Mouse (Mus musculus): ENCODE data around the gene Gm4450.
"Not testable (repeated sequence)": the region's sequence is repeated elsewhere in the genome, so short reads cannot be mapped to it uniquely, and the experiment has no call there.

Gene Gm4450

GRCm38 (mm10) chr3:98457026-98457425 lies at the start of gene Gm4450:
Gene Gm4450 (minus strand): TSS chr3:98457126.
- not testable (repeated sequence) for DNase-seq

DNA sequence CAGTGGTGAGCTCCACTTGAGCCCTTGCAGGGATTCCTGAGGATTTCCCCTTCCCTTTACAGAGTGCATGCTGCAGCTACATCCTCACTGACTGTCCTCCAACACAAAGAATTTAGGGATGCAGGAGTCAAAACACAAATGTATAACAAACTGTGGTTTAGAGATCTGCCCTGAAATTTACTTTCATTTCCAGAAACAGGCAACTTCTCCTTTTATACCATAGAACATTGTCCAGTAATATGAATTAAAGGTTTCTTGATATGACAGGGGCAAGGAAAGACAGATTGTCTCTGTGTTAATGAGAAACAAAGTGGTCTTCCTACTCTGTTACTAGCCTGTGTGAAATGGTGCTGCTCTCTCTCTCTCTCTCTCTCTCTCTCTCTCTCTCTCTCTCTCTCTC lies 40.5 kb upstream of the Gm4450 start:
- DNase-seq = not testable (repeated sequence)

DNA sequence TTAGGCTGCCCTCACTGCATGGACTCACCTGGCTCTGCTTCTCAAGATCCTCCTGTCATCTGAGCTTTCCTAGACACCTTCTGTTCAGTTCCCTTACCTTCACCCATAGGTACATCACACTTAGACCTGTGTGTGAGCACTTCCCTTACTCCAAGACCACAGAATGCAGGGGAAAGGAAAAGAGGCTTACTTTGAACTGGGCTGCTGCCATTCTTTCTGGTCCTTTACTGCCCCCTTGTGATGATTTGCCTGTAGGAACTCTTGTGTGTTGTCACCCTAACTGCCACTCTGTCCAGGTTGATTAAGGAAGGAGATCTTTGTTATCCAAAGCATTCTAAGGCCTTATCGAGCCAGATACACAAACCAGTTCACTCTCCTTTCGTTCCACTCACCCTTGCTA lies 39.8 kb upstream of the Gm4450 start:
- not testable (repeated sequence) for DNase-seq

GRCm38 (mm10) chr3:98495055-98495454 lies 38.1 kb upstream of the Gm4450 start:
- not testable (repeated sequence) for DNase-seq

DNA sequence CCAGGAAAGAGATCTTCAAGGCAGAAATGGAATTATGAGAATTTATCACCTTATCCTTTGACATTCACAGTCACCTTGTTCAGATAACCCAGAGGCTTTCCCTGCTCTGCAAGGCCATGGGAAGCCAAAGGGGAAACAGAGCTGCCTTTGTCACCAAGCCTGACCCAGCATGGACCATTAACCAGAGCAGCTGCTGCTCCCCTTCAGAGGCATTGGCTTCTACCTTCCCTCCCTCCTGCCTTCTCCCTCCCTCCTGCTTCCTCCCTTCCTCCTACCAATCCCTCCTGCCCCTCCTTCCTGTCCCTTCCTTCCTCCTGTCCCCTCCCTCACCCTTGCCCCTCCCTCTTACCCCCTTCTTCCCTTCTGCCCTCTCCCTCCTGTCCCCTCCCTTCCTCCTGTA lies 37.3 kb upstream of the Gm4450 start:
- DNase-seq = not testable (repeated sequence)

DNA sequence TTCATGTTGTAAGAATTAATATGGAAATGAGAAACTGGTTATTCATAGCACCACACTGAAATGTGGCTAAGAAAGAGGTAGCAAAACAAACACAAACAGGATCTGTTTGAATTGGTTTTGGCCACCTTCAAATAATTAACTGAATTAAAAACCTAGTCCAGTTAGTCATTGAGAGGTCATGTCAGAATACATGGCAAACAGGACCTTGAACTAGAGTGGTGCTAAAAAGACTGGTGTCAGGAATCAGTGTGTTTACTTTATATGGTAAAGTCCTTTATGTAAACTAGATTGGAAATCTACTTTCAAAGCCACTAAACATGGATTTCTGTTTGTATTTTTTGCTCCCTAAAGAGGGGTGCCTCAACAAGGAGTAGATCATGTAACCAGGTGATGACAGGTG lies 14.6 kb upstream of the Gm4450 start:
- not testable (repeated sequence) for DNase-seq

DNA sequence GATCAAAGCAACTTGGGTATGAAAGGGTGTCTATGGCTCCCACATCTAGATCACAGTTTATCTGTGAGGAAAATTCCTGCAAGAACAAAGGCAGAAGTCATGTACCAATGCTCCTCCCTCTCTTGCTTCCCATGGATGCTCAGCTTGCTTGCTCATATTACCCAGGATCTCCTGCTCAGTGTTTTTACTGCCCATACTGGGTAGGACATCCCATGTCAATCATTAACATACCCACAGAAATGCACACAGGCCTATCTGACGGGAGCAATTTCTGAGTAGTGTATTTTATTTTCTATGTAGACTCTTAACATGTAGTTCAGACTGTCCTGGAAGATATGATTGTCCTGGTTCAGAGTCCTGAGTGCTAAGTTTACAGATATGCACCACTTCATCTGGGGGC lies 14.1 kb upstream of the Gm4450 start:
- not testable (repeated sequence) for DNase-seq

DNA sequence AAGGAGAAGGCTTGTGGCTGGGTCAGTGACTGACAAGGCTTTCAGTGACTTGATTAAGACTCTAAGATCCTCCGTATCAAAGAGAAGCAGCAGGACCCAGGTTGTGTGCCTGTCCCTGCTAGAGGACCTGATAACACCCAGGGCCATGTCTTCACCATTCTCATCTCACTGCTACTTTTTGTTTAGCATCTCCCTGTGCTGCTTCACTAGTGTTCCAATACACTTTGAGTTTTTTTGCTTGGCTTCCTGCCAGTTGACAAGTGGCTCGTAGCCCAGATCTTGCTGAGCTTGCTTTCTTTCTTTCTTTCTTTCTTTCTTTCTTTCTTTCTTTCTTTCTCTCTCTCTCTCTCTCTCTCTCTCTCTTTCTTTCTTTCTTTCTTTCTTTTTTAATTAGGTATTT lies 12.4 kb upstream of the Gm4450 start:
- DNase-seq = not testable (repeated sequence)

DNA sequence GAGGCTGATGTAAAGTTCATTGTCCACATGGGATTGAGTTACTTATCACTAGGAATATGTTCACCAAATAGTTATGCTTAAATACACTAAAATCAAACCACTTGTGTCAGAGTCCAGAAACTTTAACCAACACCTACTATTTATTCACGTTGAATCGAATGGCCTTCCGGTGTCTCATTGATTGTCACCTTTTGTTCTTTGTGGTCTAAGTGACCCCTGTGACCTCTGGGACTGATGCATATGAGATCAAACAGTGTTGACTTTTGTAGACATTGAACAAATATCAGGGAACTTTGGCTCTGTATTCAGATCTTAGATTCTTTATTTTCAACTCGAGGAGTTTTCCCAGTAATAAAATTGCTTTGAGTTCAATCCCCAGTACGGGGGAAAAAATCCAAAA lies 3.1 kb downstream of the Gm4450 start:
- DNase-seq = not testable (repeated sequence)

DNA sequence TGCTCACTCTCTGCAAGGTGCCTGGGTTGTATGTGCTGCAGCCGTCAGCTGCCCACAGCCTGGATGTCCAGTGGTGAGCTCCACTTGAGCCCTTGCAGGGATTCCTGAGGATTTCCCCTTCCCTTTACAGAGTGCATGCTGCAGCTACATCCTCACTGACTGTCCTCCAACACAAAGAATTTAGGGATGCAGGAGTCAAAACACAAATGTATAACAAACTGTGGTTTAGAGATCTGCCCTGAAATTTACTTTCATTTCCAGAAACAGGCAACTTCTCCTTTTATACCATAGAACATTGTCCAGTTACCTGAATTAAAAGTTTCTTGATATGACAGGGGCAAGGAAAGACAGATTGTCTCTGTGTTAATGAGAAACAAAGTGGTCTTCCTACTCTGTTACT lies 13.0 kb downstream of the Gm4450 start:
- DNase-seq = not testable (repeated sequence)

- not testable (repeated sequence) for DNase-seq
Measured at GRCm38 (mm10) chr3:98443149-98443779, 13.7 kb downstream of the Gm4450 start.

GRCm38 (mm10) chr3:98442245-98442644 lies 14.7 kb downstream of the Gm4450 start:
- not testable (repeated sequence) for DNase-seq

DNA sequence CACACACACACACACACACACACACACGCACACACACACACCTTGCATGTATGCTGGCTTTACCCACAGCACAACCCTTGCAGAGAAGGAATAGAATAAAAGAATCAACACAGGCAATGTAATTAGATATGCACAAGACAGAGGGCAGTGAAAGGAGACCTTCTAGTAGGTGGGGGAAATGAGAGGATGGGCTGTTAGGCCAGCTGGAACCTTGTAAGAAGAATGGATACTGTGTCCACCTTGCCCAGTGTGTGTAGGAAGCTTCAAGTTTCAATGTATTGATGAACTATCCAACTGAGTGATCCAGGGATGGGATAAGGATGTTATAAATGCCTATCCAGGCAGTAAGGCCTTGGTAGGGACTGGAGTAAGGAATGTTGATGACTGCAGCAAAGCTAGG lies 21.9 kb downstream of the Gm4450 start:
- DNase-seq = no peak

DNA sequence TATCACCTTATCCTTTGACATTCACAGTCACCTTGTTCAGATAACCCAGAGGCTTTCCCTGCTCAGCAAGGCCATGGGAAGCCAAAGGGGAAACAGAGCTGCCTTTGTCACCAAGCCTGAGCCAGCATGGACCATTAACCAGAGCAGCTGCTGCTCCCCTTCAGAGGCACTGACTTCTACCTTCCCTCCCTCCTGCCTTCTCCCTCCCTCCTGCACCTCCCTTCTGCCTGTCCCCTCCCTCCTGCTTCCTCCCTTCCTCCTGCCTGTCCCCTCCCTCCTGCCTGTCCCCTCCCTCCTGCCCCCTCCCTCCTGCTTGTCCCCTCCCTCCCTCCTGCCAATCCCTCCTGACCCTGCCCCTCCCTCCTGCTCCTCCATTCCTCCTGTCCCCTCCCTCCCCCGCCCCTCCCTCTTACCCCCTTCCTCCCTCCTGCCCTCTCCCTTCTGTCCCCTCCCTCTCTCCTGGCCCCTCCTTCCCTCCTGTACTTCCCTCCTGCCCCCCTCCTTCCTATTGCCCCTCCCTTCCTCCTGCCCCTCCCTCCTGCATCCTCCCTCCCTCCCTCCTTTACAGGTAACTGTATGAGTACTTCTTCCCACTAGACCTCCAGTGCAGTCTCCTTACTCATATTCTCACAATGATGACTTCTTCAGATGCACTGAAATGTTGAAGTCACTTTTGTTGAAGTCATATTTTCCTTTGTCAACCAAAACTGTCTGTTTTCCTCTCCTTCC lies 22.7 kb downstream of the Gm4450 start:
- no peak for DNase-seq

- DNase-seq = no peak
Measured at GRCm38 (mm10) chr3:98428928-98429525, 27.9 kb downstream of the Gm4450 start.

DNA sequence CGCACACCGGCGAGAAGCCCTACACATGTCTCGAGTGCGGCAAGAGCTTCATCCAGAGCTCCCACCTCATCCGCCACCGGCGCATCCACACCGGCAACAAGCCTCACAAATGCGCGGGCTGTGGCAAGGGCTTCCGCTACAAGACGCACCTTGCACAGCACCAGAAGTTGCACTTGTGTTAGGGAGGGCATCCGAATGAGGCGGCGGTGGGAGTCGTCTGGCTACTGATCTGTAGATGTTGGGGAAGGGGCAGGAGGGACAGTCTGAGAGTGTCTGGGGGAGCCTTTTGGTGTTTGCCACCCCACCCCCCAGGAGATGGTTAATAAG lies 28.5 kb downstream of the Gm4450 start:
- DNase-seq = no peak

DNA sequence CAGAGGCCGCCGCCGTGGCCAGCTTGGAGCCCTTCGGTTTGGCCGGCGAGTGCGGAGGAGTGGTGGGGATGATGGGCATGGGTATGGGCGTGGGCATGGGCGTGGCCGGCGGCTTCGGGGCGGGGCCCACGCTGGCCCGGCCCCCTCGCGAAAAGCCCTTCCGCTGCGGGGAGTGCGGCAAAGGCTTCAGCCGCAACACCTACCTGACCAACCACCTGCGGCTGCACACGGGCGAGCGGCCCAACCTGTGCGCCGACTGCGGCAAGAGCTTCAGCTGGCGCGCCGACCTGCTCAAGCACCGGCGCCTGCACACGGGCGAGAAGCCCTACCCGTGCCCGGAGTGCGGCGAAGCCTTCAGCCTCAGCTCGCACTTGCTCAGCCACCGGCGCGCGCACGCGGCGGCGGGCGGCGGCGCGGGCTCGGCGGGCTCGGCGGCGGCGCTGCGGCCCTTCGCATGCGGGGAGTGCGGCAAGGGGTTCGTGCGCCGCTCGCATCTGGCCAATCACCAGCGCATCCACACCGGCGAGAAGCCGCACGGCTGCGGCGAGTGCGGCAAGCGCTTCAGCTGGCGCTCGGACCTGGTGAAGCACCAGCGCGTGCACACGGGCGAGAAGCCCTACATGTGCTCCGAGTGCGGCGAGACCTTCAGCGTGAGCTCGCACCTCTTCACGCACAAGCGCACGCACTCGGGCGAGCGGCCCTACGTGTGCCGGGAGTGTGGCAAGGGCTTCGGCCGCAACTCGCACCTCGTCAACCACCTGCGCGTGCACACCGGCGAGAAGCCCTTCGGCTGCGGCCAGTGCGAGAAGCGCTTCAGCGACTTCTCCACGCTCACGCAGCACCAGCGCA lies 29.1 kb downstream of the Gm4450 start:
- peak; percentile 22 to 40 for DNase-seq

- no peak for DNase-seq
Measured at GRCm38 (mm10) chr3:98427260-98427599, 29.7 kb downstream of the Gm4450 start.

- DNase-seq = no peak
Measured at GRCm38 (mm10) chr3:98426749-98427148, 30.2 kb downstream of the Gm4450 start.

DNA sequence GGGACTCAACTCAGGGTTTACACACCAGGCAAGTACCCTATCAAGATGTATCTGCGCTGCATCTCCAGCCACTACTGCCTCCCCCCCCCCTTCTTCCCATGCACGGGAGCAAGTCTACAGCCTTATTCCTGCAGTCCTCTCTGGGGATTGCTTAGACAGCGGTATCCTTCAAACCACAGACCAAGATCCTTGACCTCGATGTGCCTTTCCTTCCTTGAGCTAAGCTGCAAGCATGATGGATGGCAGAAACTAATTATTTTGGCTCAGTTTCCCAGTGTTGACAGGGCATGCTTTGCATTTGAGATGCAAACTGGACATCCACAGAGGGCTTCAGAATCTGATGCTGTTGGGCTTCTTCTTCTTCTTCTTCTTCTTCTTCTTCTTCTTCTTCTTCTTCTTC lies 34.0 kb downstream of the Gm4450 start:
- DNase-seq = no peak

DNA sequence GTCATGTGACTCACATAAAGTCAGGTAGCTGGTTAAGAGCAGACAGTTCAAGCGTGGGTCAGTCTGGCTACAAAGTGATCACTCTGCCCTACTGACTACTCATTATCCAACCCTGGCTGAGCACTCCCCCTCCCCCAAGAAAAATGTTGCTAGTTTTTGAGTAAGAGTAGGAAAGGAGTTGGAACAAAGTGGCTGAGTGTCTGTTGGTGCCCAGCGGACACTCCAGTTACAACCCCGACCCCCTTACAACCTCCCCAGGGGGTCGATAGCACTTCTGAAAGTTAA lies 37.2 kb downstream of the Gm4450 start:
- DNase-seq = no peak

DNA sequence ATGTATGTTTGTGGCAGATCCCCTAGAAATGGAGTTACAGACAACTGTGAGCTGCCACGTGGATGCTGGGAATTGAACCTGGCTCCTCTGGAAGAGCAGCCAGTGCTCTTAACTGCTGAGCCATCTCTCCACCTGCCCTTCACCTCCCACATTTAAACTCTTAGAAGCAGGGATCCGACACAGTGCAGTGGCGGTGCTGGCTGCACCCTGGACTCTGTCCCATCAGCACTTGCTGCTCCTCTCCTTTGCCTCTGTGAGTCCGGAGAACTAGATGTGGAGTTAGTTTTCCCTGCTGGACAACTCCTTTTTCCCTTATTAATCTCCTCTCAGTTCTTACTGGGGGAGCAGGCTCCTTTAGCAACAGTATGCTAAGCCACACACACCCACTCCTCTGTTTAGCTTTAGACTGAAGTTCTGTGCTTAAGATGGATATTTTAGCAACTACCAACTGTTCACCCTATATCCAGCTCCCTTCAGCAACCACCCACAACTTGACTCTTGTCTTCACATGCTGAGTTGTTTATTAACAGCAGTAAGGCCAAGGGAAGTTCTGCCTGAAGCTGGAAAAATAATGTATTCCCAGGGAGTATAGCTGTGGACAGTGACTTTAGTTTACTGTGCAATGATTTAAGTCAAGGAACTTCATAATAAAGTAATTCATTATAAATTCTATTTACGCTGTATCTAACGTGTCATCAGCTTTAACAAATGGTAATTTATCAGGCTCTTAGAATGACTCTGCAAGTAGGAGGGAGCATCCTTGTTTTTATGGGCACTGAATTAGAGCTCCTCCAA lies 37.7 kb downstream of the Gm4450 start:
- no peak for DNase-seq

GRCm38 (mm10) chr3:98417328-98417727 lies 39.6 kb downstream of the Gm4450 start:
- no peak for DNase-seq

Data from thymus, adult 18-20 months (tissue).